Mouse (Mus musculus) neural tube, embryonic 13.5 days (tissue): ENCODE measurements at regions not wholly inside any gene's neighbourhood (a gene's known extent, or its start where the extent isn't known, plus 50 kb on each side); places are given as distances from the start of the nearest gene placed in this dataset.

Experiments used
- ATAC-seq: fragments of 200-750 bp; cut with Nextera tagmentation; 2 replicates; pipeline ENCODE4 v1.8.0; 2017; ENCODE audit warnings: low read depth, mild to moderate bottlenecking, moderate TSS enrichment, moderate library complexity
- H3K27ac ChIP-seq: fragments of 300-500 bp; sonication (generic); replicated peaks from 2 replicates; pipeline ENCODE4 v1.5.1; 2015; ENCODE audit warnings: moderate library complexity, mild to moderate bottlenecking, inconsistent platforms
- H3K27me3 ChIP-seq: fragments of 300-500 bp; sonication (generic); 2 replicates; pipeline ENCODE4 v1.6.1; 2015; ENCODE audit warnings: mild to moderate bottlenecking, inconsistent platforms
- H3K36me3 ChIP-seq: fragments of 300-500 bp; sonication (generic); 2 replicates; pipeline ENCODE4 v1.6.1; 2015; ENCODE audit warnings: mild to moderate bottlenecking, inconsistent platforms
- H3K4me1 ChIP-seq: fragments of 300-500 bp; sonication (generic); replicated peaks from 2 replicates; pipeline ENCODE4 v1.6.1; 2015; ENCODE audit warnings: inconsistent platforms
- H3K4me2 ChIP-seq: fragments of 300-500 bp; sonication (generic); 2 replicates; pipeline ENCODE4 v1.6.1; 2015; ENCODE audit warnings: inconsistent platforms, mild to moderate bottlenecking, moderate library complexity
- H3K4me3 ChIP-seq: fragments of 300-500 bp; sonication (generic); 2 replicates; pipeline ENCODE4 v1.5.1; 2015; ENCODE audit warnings: mild to moderate bottlenecking, inconsistent platforms
- H3K9ac ChIP-seq: fragments of 300-500 bp; sonication (generic); 2 replicates; pipeline ENCODE4 v1.6.1; 2015; ENCODE audit warnings: moderate library complexity, mild to moderate bottlenecking, inconsistent platforms
- H3K9me3 ChIP-seq: fragments of 300-500 bp; sonication (generic); 2 replicates; pipeline ENCODE4 v1.6.1; 2016; ENCODE audit warnings: inconsistent platforms
- WGBS: fragments of 180-500 bp; shearing (Covaris S2); methylation state at CpG from one replicate; pipeline ENCODE4 v1.1.7; 2015; 5-methylcytosine and 5-hydroxymethylcytosine counted together

DNA sequence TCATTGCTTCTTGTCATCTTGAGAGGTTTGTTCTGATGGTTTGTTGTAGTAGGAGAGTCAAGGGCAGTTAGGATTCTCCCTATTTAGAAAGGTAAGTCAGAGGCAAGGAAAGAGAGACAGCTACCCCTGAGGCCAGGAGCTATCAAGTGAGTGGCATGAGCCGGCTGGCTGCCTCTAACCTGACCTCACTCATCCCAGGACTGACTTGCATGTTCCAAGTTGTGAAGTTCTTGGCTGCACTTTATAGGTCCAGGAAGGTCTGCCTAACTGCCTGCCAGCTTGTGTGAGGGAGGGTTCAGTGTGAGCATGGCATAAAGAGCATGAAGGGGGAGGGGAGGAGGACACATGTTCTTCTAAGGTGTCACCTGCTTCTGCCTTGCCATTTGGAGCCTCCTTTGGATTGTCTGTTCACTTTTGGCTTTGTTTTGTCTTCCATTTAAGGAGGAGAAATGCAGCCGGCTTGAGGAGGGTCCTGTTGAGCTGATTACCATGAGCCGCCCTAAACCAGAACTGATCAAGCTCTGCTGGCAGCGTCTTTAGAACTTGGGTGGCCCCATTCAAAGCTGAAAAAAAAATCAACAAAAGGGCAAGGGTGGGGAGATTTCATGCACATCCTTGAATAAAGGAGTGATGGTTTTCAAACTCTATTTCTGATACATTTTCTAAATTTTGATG, 160.8 kb downstream of the En1 start:
- H3K4me1 ChIP-seq = no peaks in the 10 kb centered on the region
- H3K27me3 ChIP-seq = no peaks in the 10 kb centered on the region

GRCm38 (mm10) chr1:120767054-120767453, 164.8 kb downstream of the En1 start:
- WGBS = 77% methylated on average over 2 of the region's 2 CpGs
- no peaks in the 10 kb centered on the region for H3K9me3 ChIP-seq
- no peak overlapping the region for H3K9ac ChIP-seq
- H3K4me1 ChIP-seq = no peaks in the 10 kb centered on the region
- no peak overlapping the region for H3K4me3 ChIP-seq
- no peaks in the 10 kb centered on the region for H3K36me3 ChIP-seq
- no peak for ATAC-seq
- no peak overlapping the region for H3K4me2 ChIP-seq
- no peak overlapping the region for H3K27ac ChIP-seq
- no peaks in the 10 kb centered on the region for H3K27me3 ChIP-seq

More for the DNA sequence above, 160.8 kb downstream of the En1 start:
- no peak overlapping the region for H3K4me2 ChIP-seq
- no peaks in the 10 kb centered on the region for H3K36me3 ChIP-seq
- H3K4me3 ChIP-seq = no peak overlapping the region
- no peak for ATAC-seq
- no peak overlapping the region for H3K27ac ChIP-seq
- WGBS = 44% methylated on average over 4 of the region's 4 CpGs
- no peaks in the 10 kb centered on the region for H3K9me3 ChIP-seq
- no peak overlapping the region for H3K9ac ChIP-seq

GRCm38 (mm10) chr1:120771269-120771668, 169.1 kb downstream of the En1 start:
- no peak for ATAC-seq

DNA sequence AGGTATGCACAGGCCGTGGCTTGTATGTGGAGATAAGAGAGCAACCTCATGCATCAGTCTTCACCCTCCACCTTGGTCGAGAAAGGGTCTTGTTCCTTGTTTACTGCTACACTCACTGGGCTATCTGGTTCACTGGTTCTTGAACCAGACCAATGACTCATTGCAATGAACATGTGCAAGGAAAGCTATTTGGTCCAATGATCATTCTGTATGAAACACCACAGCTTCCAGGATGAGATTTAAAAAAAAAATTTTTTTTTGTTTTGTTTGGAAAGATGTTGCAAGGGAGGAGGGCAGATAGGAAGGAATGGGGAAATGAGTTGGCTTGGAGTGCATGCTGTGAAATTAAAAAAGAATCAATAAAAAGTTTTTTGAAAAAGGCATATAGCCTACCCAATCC, 174.7 kb downstream of the En1 start:
- Histone ChIP-seq H3K9me3 (no peaks in the 10 kb centered on the region), H3K4me2 (no peak overlapping the region), H3K27ac (no peak overlapping the region), H3K27me3 (no peaks in the 10 kb centered on the region), H3K4me1 (no peaks in the 10 kb centered on the region), H3K4me3 (no peak overlapping the region), H3K36me3 (no peaks in the 10 kb centered on the region), H3K9ac (no peak overlapping the region)
- WGBS = 74% methylated on average over 2 of the region's 2 CpGs
- ATAC-seq = no peak

More at GRCm38 (mm10) chr1:120771269-120771668, 169.1 kb downstream of the En1 start:
- H3K36me3 ChIP-seq = no peaks in the 10 kb centered on the region
- no peak overlapping the region for H3K4me2 ChIP-seq
- H3K27ac ChIP-seq = no peak overlapping the region
- H3K4me1 ChIP-seq = no peaks in the 10 kb centered on the region
- no peak overlapping the region for H3K4me3 ChIP-seq
- no peak overlapping the region for H3K9ac ChIP-seq
- no peaks in the 10 kb centered on the region for H3K27me3 ChIP-seq
- no peaks in the 10 kb centered on the region for H3K9me3 ChIP-seq
- WGBS = 4% methylated on average over 2 of the region's 2 CpGs

GRCm38 (mm10) chr1:120777468-120777867, 175.2 kb downstream of the En1 start:
- no peak overlapping the region for H3K9ac ChIP-seq
- no peak overlapping the region for H3K4me2 ChIP-seq
- WGBS = 87% methylated on average over 2 of the region's 2 CpGs

GRCm38 (mm10) chr1:120795245-120795644, 193.0 kb downstream of the En1 start:
- Histone ChIP-seq H3K4me1 (no peaks in the 10 kb centered on the region), H3K4me2 (no peak overlapping the region), H3K4me3 (no peak overlapping the region), H3K9me3 (no peaks in the 10 kb centered on the region), H3K27ac (no peak overlapping the region), H3K9ac (no peak overlapping the region), H3K27me3 (no peaks in the 10 kb centered on the region), H3K36me3 (no peaks in the 10 kb centered on the region)
- 70% methylated on average over 14 of the region's 14 CpGs for WGBS
- no peak for ATAC-seq

More at GRCm38 (mm10) chr1:120777468-120777867, 175.2 kb downstream of the En1 start:
- Histone ChIP-seq H3K36me3 (no peaks in the 10 kb centered on the region), H3K27me3 (no peaks in the 10 kb centered on the region), H3K4me1 (no peaks in the 10 kb centered on the region), H3K4me3 (no peak overlapping the region), H3K27ac (no peak overlapping the region), H3K9me3 (no peaks in the 10 kb centered on the region)
- no peak for ATAC-seq

- no peak overlapping the region for H3K9ac ChIP-seq
- no peaks in the 10 kb centered on the region for H3K36me3 ChIP-seq
- WGBS = 38% methylated on average over 5 of the region's 5 CpGs
- no peaks in the 10 kb centered on the region for H3K27me3 ChIP-seq
- H3K27ac ChIP-seq = no peak overlapping the region
- H3K4me3 ChIP-seq = no peak overlapping the region
- H3K4me1 ChIP-seq = no peaks in the 10 kb centered on the region
- ATAC-seq = no peak
- H3K9me3 ChIP-seq = no peaks in the 10 kb centered on the region
- H3K4me2 ChIP-seq = no peak overlapping the region
Observed at GRCm38 (mm10) chr1:120801248-120801979, 199.2 kb downstream of the En1 start.

DNA sequence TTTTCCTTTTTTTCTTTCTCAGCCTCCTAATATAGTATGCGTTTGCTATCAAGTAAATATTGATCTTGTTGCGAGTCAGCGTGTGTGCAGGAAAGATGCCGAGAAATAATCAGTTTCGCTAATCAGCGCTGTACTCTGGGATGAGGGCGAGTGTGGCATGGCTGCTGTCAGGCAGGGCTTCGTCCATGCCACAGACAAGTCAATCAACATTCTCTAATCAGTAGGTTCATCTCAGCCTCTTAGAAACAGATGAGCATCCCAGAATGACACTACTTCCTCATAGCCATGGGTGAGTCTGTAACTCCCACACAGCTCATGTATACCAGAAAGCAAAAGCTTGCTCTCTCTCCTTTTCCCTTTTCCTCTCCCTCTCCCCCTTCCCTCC, 199.8 kb downstream of the En1 start:
- ATAC-seq = no peak
- no peaks in the 10 kb centered on the region for H3K9me3 ChIP-seq
- no peaks in the 10 kb centered on the region for H3K36me3 ChIP-seq
- H3K4me3 ChIP-seq = no peak overlapping the region
- H3K4me1 ChIP-seq = no peaks in the 10 kb centered on the region
- no peak overlapping the region for H3K4me2 ChIP-seq
- H3K27me3 ChIP-seq = no peaks in the 10 kb centered on the region
- H3K9ac ChIP-seq = no peak overlapping the region
- H3K27ac ChIP-seq = no peak overlapping the region
- 83% methylated on average over 8 of the region's 8 CpGs for WGBS

- H3K9me3 ChIP-seq = no peaks in the 10 kb centered on the region
- ATAC-seq = no peak
- 84% methylated on average over 4 of the region's 4 CpGs for WGBS
- H3K4me1 ChIP-seq = 0 out of 2 replicates have a peak, but pooled peaks cover 5% of the 10 kb centered on the region
- no peak overlapping the region for H3K9ac ChIP-seq
- H3K4me2 ChIP-seq = no peak overlapping the region
- H3K27ac ChIP-seq = no peak overlapping the region
- no peaks in the 10 kb centered on the region for H3K36me3 ChIP-seq
- H3K4me3 ChIP-seq = no peak overlapping the region
- no peaks in the 10 kb centered on the region for H3K27me3 ChIP-seq
Observed at GRCm38 (mm10) chr1:120814441-120814840, 212.2 kb downstream of the En1 start.

GRCm38 (mm10) chr1:120816237-120816820, 214.1 kb downstream of the En1 start:
- no peaks in the 10 kb centered on the region for H3K36me3 ChIP-seq
- H3K4me1 ChIP-seq = 0 out of 2 replicates have a peak, but pooled peaks cover 5% of the 10 kb centered on the region
- no peak overlapping the region for H3K4me3 ChIP-seq
- WGBS = 67% methylated on average over 5 of the region's 5 CpGs
- ATAC-seq = no peak
- H3K9ac ChIP-seq = no peak overlapping the region
- H3K27me3 ChIP-seq = no peaks in the 10 kb centered on the region
- H3K4me2 ChIP-seq = no peak overlapping the region
- no peaks in the 10 kb centered on the region for H3K9me3 ChIP-seq
- H3K27ac ChIP-seq = no peak overlapping the region

GRCm38 (mm10) chr1:120817563-120817962, 215.3 kb downstream of the En1 start:
- no peaks in the 10 kb centered on the region for H3K36me3 ChIP-seq
- 16% methylated on average over 1 of the region's 1 CpGs for WGBS
- H3K4me3 ChIP-seq = no peak overlapping the region
- H3K9me3 ChIP-seq = no peaks in the 10 kb centered on the region
- peak; percentile 63 for ATAC-seq
- H3K4me1 ChIP-seq = 0 out of 2 replicates have a peak, but pooled peaks cover 5% of the 10 kb centered on the region
- H3K27ac ChIP-seq = no peak overlapping the region
- no peaks in the 10 kb centered on the region for H3K27me3 ChIP-seq
- H3K9ac ChIP-seq = no peak overlapping the region
- H3K4me2 ChIP-seq = no peak overlapping the region

DNA sequence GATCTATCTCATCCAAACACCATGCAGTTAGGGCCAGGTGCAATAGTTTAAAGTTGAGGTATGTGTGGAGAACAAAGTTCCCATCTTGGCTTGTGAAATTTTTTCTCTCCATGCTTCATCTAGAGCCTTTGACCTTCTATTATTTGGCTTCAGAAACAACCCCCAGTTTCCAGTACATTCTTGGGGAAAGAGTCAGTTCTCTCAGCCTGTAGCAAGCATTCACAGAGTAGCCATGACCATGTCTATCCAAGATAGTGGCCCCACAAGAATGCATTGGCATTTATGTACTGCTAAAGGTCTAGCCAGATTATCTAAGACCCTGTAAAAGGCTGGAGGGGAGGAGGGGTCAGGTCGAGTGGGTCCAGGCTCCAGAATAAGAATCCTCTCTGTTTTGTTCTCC, 229.8 kb downstream of the En1 start:
- Histone ChIP-seq H3K4me3 (no peak overlapping the region), H3K36me3 (no peaks in the 10 kb centered on the region), H3K9ac (no peak overlapping the region), H3K4me1 (no peaks in the 10 kb centered on the region), H3K27ac (no peak overlapping the region), H3K27me3 (no peaks in the 10 kb centered on the region), H3K9me3 (no peaks in the 10 kb centered on the region), H3K4me2 (no peak overlapping the region)
- no peak for ATAC-seq
- 78% methylated on average over 1 of the region's 1 CpGs for WGBS
